Mouse (Mus musculus) gastrocnemius, adult 18-20 months (tissue): ENCODE results near the gene Pp2d1. TPM values are rescaled to one million over a fixed set of nuclear protein-coding genes. Genes with fewer than 3 reads are reported as not detected.
"Not testable (repeated sequence)": the region's sequence is repeated elsewhere in the genome, so short reads cannot be mapped to it uniquely, and the experiment has no call there.

Experiments
- DNase-seq: peaks from one replicate; pipeline ENCODE4 v3.0.0; 2021; ENCODE audit warnings: low spot score
- long read RNA-seq, 2 experiments: library from polyadenylated mRNA; stranded (forward); transcript quantifications; one replicate each; pipeline ENCODE4 v2.0.0; 2021
- total RNA-seq, 2 experiments: library from RNA; stranded (reverse); gene quantifications; 2 replicates each; pipeline ENCODE4 v1.2.3; 2021

Gene Pp2d1
- total RNA-seq: not detected
- long read RNA-seq, experiment 1: 0 reads
- long read RNA-seq, experiment 2: 0 reads

- DNase-seq: not testable (repeated sequence)
These were observed at the start of gene Pp2d1 for GRCm38 (mm10) chr17:53539351-53539750. Gene Pp2d1, minus strand, starts transcription at chr17:53539451.

DNA sequence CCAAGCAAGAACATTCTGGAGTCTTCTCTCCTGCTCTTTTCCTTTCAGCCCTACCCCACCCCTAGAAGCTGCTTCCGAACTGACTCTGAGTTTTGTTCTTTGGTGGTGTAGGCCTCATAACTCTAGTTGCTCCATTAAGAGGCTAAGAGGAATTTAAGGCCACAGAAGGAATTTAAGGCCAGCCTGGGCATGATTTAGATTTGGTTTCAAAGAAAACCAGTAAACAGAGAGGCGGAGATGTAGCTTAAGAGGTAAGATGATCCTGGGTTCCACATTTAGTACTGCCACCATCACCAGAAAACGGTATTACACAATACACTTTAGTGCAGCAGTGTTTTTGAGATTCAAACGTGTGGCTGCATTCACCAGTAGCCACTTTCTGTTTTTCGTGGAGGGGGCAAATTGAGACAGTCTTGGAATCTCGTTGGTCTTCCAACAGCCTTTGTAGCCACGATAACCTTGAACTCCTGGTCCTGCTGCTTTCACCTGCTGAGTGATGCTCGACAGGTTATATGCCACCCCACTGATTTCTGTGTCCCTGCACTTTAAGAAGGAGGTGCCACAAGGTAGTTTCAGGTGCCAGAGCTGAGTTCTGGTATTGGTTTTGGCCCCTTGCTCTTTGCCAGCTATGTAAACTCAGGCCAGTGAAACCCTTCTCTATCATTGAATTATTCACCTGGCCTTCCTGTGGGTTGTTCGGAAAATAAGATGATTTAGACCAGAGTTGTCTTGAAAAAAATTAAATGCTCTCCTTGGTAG lies 49.0 kb upstream of the Pp2d1 start:
- no peak for DNase-seq

DNA sequence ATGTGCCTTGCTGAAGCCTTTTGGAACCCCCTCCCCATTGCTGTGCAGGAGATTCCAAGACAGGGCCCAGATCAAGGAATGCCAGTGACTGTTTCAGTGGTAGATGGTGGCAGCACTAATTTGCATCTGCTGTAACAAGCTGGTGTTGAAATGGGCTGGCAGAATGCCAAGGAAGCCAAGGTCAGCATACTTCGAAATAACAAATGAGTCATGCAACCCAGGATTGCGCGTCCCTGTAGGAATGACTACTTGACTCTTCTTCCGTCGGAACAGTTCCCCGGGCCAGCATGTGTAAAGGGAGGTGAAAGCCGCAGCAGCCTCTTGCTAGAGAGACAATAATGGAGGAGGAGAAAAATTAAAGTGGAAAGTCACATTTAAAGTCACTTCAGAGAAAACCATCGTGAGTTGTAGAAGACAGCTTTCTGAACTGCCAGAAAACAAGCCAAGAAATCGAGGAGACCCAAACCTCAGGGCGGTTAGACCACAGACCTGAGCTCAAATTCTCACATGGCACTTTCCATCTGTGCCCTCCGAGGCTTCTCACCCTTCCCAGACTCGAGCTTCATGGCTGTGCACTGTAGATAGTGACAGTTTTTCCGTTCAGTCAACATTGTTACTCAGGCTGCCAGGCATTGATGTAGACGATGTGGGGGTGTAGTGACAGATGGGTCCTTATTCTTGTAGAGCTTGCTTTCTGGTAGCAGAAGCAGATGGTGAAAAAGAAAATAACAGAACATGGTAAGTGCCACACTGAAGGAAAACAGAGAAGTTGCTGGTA lies 48.0 kb upstream of the Pp2d1 start:
- peak; percentile 93 for DNase-seq

- no peak for DNase-seq
These were observed 44.8 kb upstream of the Pp2d1 start for GRCm38 (mm10) chr17:53583846-53584579.

GRCm38 (mm10) chr17:53582805-53583204 lies 43.6 kb upstream of the Pp2d1 start:
- DNase-seq: no peak

- no peak for DNase-seq
These were observed 42.9 kb upstream of the Pp2d1 start for GRCm38 (mm10) chr17:53582026-53582585.

DNA sequence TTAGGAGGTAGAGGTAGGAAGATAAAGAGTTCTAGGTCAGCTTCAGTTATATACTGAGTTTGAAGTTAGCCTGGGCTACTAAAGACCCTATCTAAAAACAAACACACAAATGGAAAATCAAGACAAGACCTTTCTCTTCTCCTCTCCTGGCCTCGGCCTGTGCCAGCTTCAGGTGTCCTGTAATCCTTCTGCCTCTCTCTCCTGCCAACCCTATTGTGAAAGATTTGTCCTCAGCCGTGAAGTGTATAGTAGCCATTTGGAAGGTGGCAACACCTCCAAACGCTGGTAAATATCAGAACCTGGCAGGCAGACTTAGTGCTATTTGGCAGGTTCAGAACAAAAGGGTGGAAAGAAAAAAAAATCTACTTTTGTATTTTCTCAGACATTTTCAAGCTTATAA lies 41.0 kb upstream of the Pp2d1 start:
- DNase-seq: no peak

DNA sequence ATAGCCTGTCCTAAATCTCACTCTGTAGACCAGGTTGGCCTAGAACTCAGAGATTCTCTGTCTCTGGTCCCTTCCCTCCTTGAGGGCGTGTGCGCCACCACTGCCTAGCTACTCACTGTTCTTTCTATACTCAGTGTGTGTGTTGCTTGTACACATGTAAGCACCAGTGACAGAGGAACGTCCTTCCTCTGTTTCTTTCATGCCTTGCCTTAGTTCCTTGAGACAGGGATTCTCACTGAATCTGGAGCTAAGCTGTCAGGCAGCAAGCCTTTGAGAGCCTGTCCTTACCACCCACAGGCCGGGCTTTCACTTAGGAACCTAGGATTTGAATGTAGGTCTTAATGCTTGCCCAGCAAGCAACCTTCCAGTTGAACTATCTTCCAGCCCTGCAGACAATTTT lies 40.4 kb upstream of the Pp2d1 start:
- DNase-seq: no peak

DNA sequence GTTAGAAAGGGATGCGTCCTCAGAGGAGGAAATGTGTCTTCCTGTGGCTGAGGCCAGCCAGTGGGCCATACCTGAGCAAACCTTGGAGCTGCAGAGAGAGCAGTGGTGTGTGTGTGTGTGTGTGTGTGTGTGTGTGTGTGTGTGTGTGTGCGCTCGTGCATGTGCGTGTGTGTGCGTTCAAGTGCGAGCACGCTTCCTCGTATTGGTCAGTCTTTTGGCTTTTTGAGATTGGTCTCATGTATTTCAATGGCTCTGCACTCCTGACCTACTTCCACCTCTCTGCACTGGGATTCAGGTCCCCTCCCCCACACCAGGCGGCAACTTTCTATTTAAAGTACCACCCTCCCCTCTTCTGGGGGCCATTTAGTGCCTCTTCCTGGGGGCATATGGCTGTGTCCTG lies 39.5 kb upstream of the Pp2d1 start:
- no peak for DNase-seq

DNA sequence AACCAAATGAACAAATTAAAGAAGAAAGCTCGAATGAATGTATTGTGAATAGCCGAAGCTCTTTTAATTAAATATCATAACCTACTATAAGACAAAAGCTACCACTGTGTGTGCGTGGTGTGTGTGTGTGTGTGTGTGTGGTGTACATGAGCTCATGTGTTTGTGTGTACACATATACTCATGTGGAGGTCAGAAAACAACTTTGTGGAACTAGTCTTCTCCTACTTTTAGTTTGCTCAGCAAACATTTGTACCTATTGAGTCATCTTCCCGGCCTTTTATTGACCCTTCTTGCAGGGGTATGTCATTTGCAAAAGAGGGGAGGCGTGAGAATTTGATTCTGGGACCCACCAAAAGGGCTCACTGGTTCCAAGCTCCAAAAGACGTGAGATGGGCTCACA lies 39.0 kb upstream of the Pp2d1 start:
- DNase-seq: no peak

- DNase-seq: no peak
These were observed 38.5 kb upstream of the Pp2d1 start for GRCm38 (mm10) chr17:53577754-53578153.

DNA sequence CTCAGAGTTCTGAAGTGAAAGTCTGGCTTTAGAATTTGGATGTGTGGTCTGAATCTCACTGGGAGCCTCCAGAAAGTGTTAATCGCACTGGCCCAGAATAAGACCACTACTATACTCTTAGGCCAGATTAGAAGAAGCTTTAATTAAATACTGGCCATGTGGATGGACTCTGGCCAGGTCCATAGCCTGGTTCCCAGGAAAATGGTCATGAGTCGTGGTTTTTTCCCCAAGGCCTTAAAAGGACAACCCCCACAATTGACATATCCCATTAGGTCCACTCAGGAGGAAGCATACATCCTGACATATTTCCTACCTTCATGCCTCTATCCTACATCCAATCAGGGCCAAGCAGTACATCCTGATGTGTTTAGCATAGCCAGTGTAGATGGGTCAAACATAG lies 37.9 kb upstream of the Pp2d1 start:
- DNase-seq: no peak

- DNase-seq: no peak
These were observed 33.8 kb upstream of the Pp2d1 start for GRCm38 (mm10) chr17:53573019-53573556.

- DNase-seq: not testable (repeated sequence)
These were observed 31.7 kb upstream of the Pp2d1 start for GRCm38 (mm10) chr17:53570932-53571331.

DNA sequence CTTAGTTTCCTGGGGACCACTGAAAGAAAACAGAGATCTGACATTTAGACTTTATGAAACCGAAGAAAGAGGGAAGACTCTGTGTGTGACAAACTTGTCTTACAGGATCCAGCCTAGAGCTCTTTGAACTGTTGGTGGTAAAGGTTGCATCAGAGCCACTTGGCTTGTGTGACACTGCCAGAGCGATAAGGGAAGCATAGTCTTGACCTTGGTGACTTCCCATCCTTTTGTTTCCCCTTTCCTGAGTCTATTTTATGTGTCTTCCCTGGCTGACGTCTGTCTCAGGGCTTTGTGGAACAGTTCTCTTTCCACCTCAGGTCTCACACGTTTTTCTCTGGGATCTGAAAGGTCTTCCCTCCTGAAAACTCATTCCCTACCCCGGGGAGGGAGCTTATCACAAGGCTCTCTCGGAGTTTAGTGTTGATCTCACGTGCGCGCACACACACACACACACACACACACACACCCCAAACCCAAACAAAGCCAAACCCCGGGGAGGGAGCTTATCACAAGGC lies 31.2 kb upstream of the Pp2d1 start:
- no peak for DNase-seq

DNA sequence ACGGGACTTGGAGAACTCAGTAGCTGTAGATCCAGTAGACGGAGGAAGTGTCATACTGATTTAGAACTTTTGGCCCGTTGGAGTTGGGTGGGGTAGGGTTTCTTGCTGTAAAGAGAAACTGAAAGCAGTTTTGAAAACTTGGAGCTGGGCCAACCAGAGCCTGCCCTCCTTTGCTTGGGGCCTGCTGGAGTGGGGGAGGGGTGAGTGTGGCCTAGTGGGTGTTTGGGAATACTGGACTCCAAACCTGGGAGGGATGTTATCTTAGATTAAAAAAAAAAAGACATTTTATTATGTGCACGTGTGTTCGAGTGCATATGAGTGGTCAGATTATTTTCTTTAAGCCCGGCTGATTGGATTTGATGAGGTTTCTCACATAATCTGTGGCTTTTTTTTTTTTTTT lies 30.6 kb upstream of the Pp2d1 start:
- peak; percentile 82 for DNase-seq

GRCm38 (mm10) chr17:53568734-53569386 lies 29.6 kb upstream of the Pp2d1 start:
- no peak for DNase-seq

- peak; percentile 82 for DNase-seq
These were observed 28.9 kb upstream of the Pp2d1 start for GRCm38 (mm10) chr17:53568118-53568517.

DNA sequence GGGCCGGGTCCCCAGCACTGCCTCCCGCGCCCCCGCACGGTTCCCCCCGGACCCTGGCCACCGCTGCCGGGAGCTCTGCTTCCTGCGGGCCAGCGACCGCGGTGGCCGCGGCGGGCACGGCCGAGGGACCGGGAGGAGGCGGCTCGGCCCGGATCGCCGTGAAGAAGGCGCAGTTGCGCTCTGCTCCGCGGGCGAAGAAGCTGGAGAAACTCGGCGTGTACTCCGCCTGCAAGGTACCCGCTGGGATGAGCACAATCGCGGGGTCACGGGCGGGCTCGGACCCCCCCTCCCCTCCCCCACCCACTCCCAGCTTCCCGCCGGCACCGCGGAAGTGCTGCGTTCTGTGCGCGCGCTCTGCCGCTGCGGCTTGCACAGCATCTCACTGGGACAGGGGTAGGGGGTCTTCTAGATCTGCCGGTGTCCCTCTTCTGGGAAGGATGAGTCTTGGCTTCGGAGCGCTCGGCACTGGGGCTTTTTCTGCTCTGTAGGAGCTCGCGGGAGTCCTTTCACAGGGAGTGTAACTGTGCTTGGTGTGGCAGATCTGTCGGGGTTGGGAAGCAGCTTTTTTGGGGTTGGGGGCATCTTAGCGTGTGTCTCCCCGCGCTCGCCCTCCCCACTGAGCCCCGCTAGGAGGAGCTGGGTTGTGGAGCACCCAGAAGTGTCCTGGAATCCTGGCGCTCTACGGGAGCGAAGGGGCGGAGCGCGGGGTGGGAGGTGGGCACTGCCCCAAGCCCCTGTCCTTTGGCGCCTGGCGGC lies 28.3 kb upstream of the Pp2d1 start:
- no peak for DNase-seq

GRCm38 (mm10) chr17:53566919-53567345 lies 27.7 kb upstream of the Pp2d1 start:
- peak; percentile 70 for DNase-seq
